Mouse (Mus musculus): ENCODE data around the gene Gm7861. TPM values are rescaled to one million over a fixed set of nuclear protein-coding genes. Genes with fewer than 3 reads are reported as not detected.

The Gm7861 gene
- not detected for polyA plus RNA-seq (2017; shearing (Covaris generic))

DNA sequence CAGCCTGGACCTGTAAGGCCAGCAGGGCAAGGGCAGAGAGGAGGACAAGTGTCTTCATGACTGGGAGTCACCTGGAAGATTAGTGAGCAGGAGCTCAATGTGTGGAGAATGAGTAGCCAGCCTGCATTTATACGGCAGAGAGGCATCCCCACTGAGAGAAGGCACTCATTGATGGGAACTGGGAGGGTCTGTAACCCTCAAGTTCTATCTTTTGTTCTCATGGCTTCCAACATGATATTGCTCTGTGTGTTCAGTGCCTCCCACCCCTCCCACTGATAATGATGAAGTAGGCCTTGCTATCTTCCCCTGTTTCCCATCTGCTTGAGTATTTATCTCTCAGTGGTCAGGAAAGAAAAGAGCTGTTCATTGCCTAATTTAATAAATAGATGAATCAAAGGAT is at the start of gene Gm7861:
TSS of gene Gm7861 (minus strand) at position 101 of the 400 bp plus-strand sequence.

DNA sequence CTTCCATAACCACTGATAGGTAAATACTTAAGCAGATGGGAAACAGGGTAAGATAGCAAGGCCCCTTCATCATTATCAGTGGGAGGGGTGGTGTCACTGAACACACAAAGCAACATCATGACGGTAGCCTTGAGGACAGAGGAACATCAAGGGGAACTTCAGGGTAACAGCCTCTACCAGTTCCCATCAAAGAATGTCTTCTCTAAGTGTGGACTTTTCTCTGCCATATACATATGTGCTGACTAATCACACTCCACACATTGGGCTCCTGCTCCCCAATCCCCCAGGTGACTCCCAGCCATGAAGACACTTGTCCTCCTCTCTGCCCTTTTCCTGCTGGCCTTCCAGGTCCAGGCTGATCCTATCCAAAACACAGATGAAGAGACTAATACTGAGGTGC is 23.6 kb upstream of the Gm7861 start, which contains the start of gene Defa26:
TSS of gene Defa26 (plus strand) at position 301 of the 400 bp plus-strand sequence.

DNA sequence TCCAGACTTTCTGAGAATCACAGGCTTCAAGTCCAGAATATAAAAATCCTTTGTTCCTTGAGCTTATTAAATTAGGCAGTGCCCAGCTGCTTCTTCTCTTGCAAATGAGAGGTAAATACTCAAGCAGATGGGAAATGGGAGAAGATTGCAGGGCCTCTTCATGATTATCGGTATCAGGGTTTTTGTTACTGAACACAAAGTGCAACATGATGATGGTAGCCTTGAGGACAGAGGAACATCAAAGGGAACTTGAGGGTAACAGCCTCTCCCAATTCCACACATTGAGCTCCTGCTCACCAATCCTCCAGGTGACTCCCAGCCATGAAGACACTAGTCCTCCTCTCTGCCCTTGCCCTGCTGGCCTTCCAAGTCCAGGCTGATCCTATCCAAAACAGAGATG is 11.6 kb downstream of the Gm7861 start, which contains the start of gene Defa28:
TSS of gene Defa28 (plus strand) at position 301 of the 400 bp plus-strand sequence.

DNA sequence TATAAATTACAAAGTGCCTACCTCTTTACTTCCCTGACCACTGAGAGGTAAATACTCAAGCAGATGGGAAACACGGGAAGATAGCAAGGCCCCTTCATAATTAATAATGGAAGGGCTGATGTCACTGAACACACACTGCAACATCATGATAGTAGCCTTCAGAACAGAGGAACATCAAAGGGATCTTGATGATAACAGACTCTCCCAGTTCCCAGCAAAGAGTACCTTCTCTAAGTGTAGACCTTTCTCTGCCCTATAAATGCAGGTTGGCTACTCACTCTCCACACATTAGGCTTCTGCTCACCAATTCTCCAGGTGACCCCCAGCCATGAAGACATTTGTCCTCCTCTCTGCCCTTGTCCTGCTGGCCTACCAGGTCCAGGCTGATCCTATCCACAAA is 29.2 kb downstream of the Gm7861 start, which contains the start of gene Defa37:
TSS of gene Defa37 (plus strand) at position 301 of the 400 bp plus-strand sequence.

Other genes with a start within 250 kb of the Gm7861 start
- gene Defa2, start 216.0 kb downstream of the Gm7861 start, polyA plus RNA-seq (2017; shearing (Covaris generic)), result not detected
- not detected for gene Defa33, start 202.7 kb downstream of the Gm7861 start, polyA plus RNA-seq (2017; shearing (Covaris generic))
- gene Defa36, start 167.1 kb downstream of the Gm7861 start, polyA plus RNA-seq (2017; shearing (Covaris generic)), result not detected
- not detected for gene Gm7849, start 137.9 kb downstream of the Gm7861 start, polyA plus RNA-seq (2017; shearing (Covaris generic))
- not detected for gene Defa20, start 85.2 kb downstream of the Gm7861 start, polyA plus RNA-seq (2017; shearing (Covaris generic))
- not detected for gene Defa32, start 65.5 kb downstream of the Gm7861 start, polyA plus RNA-seq (2017; shearing (Covaris generic))
- gene Defa37, start 29.1 kb downstream of the Gm7861 start, polyA plus RNA-seq (2017; shearing (Covaris generic)), result not detected
- not detected for gene Defa28, start 11.5 kb downstream of the Gm7861 start, polyA plus RNA-seq (2017; shearing (Covaris generic))
- gene Defa26, start 23.7 kb upstream of the Gm7861 start, polyA plus RNA-seq (2017; shearing (Covaris generic)), result not detected
- not detected for gene Defa17, start 61.3 kb upstream of the Gm7861 start, polyA plus RNA-seq (2017; shearing (Covaris generic))
- gene Defa34, start 71.3 kb upstream of the Gm7861 start, polyA plus RNA-seq (2017; shearing (Covaris generic)), result not detected
- gene AY761184, start 109.1 kb upstream of the Gm7861 start, polyA plus RNA-seq (2017; shearing (Covaris generic)), result not detected
- not detected for gene Defa24, start 140.0 kb upstream of the Gm7861 start, polyA plus RNA-seq (2017; shearing (Covaris generic))
- not detected for gene Defb50, start 229.0 kb upstream of the Gm7861 start, polyA plus RNA-seq (2017; shearing (Covaris generic))
- gene Defb2, start 245.4 kb upstream of the Gm7861 start, polyA plus RNA-seq (2017; shearing (Covaris generic)), result not detected